Mouse (Mus musculus) heart, postnatal 4 days (tissue): ENCODE results near the gene Zscan20. TPM values are rescaled to one million over a fixed set of nuclear protein-coding genes. Genes with fewer than 3 reads are reported as not detected.
"Not testable (repeated sequence)": the region's sequence is repeated elsewhere in the genome, so short reads cannot be mapped to it uniquely, and the experiment has no call there.

ENCODE experiments used
- DNase-seq: peaks from one replicate; pipeline ENCODE4 v3.0.0; 2021
- total RNA-seq, 2 experiments: library from RNA; stranded (reverse); gene quantifications; 2 replicates each; pipeline ENCODE4 v1.2.3; 2021

Gene Zscan20
- total RNA-seq, 2 experiments from 2014 or later: 3.7 to 4.1 TPM

DNA sequence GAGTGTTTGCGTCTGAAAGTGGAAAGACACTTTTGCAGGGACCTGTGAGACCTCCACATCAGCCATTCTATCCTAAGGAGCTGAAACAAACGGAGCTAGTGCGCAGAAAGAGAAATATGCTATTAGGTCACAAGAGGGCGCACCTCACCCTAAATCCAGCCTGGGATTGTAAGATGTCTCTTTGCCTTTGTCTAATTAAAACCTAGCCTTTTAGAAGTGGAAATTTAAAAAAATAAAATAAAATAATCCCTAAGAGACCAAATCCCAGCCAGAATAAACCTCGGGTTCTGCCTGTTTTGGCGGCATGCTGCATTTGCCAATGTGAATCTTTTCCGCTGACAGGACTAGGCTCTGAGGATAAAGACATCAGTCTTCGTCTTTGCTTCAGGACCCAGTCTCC is 3.4 kb upstream of the Zscan20 start:
- DNase-seq: peak; percentile 46

DNA sequence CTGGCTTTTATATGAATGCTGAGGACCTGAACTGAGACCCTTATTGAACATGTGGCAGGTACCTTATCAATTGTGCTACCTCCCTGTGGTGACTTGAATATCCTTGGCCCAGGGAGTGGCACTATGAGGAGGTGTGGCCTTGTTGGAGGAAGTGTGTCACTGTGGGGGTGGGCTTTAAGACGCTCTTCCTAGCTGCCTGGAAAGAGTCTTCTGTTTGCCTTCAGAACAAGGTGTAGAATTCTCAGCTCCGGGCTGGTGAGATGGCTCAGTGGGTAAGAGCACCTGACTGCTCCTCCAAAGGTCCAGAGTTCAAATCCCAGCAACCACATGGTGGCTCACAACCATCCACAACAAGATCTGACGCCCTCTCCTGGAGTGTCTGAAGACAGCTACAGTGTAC is 1.8 kb upstream of the Zscan20 start:
- not testable (repeated sequence) for DNase-seq

DNA sequence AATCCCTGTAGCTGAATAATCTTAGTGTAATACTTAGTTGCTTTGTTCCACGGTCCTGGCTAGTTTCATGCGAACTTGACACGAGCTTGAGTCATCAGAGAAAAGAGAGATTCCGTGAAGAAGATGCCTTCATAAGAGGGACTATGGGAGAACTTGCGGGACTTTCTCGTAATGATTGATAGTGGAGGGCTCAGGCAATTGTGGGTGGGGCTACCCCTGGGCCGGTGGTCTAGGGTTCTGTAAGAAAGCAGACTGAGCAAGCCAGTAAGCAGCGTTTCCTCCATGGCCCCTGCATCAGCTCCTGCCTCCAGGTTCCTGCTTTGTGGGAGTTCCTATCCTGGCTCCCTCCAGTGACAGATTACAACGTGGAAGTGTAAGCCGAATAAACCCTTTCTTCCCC is 808 bp upstream of the Zscan20 start:
- DNase-seq: no peak

DNA sequence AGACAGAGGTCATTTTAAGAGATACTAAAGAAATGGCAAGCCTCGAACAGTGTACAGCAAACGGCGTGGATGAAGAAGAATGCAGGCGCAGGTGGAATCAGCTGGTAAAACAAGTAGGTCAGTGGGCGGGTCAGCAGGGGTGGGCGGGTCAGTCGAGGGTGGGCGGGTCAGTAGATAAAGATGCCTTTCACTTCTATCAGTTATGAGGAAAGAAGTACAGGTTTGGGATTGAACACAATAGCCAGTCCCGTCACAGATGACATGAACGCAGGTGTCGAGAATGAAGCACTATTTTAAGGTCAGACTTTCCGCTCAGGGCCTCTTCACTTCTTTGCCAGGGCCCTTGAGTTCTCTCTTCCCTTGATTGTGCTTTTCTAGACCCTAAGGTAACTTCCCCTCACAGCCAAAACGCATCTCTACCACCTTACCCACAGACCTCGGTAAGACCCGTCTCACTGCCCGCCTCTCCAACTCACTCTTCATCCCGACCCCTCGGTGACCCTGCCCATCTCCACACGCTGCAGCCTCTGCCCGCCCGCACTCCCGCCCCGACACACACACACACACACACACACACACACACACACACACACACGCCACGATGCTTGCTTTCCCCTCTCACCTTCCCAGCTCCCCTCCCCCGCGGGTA is 498 bp downstream of the Zscan20 start:
- DNase-seq: no peak

DNA sequence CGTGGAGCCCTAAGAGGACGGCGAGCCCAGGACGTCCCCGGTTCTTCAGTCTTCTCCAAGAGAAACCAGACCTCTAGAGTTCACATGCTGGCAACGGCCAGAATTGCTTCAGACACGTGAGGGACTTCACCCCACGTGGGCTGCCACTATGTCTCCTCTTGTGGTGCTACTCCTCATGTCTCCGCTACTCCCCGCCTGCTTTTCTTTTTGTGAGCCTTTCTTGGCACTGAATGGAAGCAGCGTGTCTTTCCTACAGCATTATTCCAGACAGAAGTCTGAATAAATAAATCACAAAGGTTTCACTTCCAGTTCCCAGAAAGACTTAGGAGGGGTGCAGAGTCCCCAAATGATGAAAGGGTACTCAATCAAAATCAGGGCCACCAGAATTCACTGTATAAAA is 2.2 kb downstream of the Zscan20 start:
- DNase-seq: no peak

DNA sequence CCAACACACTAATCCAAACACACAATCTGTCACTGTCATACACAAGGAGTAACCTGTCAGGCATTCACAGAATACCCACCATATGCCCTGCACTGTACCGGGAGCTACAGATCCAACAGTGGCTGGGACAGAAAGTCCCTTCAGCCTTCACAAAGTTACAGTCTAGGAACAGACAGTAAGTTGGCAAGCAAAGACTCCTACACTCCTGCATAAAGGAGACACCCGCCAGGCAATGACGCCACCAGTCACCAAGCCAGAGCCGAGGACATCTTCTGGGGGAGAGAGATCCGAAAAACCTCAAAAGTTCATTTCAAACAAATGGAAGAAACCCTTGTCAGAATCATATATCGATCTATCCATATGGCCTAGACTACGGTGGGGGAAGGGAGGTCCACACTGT is 3.3 kb downstream of the Zscan20 start:
- no peak for DNase-seq

DNA sequence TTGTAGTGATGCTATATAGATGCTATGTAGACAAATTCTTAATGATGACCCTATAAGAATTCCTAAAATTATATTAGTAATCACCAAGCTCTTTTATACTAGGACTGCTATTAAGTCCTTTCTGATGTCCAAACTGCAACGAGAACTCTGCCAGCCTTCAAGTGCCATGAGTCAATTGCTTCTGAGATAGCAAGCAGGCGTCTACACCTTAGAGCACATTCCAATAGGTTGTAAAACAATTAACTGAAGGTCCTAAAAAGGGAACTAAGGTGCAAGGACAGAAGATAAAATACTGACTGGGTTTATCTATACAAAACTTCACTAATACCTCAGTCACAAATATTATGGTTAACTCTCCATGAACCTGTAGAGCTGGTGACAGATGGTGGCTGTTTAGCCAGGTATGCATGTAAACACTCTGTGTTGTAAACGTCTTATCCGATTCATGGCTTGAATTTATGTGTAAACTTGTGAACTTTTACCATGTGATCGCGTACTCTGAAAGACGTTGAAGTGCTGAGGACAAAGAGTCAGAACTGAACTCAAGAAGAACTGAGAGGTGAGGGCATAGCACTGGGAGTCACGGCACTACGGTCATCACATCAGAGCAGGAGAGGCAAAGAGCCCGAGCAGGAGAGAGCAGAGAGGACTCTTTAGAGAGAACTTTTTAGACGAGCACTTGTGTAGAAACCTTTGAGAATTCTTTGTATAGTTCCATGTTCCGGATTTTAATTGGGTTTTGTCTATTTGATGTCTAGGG is 11.9 kb downstream of the Zscan20 start:
- DNase-seq: no peak

DNA sequence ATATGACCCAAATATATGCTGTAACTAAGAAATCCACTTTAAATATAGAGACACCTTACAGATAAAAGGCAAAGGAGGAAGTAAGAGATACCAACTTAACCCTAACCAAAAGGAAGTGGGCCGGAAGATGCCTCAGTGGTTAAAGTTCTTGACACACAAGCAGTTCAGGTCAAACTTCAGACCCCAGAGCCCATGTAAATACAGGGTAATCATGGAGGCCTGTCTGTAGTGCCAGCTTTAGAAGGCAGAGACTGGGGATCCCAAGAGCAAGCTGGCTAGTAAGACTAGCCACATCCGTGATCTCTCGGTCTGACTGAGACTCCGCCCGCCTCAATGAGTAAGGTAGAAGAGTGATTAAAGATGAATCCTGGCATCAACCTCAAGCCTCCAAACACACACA is 15.8 kb downstream of the Zscan20 start:
- DNase-seq: no peak

DNA sequence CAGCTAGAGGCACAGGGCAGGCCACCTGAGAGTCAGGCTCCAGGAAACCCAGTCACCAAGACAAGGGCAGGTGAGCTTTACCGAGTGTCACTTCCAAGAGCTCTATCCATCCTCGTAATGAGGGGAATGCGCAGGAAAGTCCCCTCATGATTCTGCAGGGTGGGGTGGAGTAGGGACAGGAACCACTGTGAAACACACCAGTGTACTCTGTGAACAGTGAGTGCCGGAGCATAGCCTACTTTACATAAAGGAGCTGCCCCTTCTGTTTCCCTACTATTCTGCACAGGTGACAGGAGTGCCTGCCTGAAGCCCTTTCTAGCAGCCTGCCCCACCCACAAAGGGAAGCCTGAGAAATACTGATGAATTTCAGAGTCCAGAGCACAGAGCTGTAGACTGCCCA is 16.6 kb downstream of the Zscan20 start:
- no peak for DNase-seq

DNA sequence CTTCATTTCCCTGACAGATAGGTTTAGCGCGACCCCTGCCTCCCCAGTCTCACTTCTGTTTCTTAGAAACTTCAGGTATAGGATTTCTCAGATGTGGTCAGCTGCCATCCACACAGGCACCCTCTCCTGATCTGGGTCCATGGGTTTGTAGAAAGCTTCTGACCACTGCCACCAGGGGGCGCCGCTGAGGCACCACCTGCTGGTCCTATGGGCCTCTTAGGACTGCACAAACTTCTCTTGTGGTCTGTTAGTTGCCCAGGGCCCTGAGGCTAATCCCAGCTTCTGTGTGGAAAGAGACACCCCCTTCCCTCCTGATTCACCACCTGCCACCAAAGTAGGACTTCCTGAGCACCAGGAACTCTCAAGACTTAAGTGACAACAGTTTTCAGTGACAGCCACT is 30.7 kb downstream of the Zscan20 start:
- DNase-seq: no peak

DNA sequence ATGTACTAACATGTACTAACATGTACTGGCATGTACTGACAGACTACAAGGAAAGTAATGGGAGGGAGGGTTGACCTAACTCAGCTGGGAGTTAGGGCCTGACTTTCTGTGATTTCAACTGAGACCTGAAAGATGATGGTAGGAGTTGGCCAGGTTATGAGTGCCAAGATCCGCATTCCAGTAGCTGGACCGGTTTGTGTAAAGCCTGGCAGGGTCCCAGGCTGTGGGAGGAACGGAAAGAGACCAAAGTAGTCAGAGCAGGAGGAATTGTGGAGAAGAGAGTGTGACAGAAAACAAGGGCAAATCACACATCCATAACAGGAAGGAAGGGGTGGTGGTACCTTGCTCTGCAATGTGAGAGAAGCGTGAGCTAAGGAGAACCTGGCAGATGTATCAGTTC is 34.1 kb downstream of the Zscan20 start:
- no peak for DNase-seq

DNA sequence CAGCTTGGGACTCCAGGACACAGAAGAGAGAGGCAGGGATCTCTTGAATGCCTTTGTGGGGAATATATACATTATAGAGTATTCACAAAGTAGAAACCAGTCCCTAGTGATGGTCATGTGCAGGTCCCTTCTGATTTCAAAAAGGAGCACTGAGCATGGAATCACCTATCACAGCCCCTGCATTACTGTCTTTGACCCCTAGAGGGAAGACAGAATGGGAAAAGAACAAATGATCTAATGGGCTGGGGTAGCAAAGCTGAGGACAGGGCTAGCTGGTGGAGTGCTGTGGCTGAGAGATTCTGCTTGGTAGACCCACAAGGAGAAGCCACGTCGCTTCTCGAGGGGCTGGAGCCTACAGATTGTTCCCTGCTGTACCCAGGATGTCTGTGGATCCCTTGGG is 49.6 kb downstream of the Zscan20 start:
- no peak for DNase-seq

DNA sequence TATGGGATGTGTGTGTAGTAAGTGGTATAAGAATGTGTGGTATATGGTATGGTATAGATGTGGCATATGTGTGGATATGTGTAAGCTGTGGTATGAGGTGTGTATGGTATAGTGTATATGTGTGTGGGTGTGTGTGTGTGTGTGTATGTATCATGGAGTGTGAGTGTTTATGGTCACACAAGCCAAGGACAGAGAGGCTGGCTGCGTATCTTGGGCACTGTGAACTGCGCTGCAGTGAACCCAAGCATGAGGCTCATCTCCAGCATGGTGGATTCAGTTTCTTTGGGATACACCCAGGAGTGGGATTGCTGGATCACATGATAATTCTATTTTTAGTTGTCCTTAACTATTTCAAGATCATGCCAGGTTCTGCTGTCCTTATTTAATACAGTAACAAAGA is 55.7 kb downstream of the Zscan20 start:
- DNase-seq: no peak

DNA sequence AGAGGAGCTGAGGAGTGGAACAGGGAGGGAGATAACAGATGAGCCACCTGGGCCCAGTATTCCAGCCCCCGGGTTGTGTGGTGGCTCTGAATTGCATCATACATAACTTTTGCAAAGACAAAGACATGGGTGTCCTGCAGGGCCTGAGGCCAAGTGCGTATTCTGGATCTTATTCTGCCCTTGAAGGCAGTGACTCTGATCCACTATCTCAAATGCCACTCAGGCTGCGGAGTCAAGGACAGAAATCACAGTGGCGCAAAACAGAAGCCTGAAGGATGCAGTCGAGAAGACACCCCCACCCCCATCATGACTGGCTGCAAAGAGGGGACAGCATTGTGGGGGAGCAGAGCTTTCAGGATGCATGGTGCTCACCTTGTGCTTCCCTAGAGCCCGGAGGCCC is 59.1 kb downstream of the Zscan20 start:
- no peak for DNase-seq

DNA sequence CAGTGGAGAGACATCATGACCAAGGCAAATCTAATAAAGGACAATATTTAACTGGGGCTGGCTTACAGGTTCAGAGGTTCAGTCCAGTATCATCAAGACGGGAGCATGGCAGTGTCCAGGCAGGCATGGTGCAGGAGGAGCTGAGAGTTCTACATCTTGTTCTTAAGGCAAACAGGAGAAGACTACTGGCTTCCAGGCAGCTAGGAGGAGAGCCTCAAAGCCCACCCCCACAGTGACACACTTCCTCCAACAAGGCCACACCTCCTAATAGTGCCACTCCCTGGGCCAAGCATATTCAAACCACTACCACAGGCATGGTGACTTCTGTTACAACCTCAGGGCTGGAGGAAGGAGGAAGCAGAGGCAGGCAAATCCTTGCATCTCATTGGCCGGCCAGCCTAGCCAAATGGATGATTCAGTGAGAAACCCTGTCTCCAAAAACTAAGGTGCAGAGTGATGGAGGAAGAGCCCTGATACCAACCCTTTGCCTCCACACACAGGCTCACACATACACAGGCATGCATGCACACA is 65.9 kb downstream of the Zscan20 start:
- not testable (repeated sequence) for DNase-seq

DNA sequence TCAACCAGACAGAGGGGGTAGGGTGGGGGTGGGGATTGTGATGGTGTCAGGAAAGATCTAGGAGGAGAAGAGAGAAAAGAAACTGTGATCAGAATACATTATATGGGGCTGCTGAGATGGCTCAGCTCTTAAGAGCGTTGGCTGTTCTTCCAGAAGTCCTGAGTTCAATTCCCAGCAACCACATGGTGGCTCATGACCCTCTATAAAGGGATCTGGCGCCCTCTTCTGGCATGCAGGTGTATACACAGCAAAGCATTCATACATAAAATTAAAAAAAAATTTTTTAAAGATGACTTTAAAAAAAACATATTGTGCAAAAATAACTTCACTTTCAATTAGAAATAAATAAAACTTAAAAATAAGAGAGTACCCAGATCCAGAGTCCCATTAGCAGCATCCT is 66.5 kb downstream of the Zscan20 start:
- DNase-seq: peak; percentile 27

Other genes with a start within 250 kb of the Zscan20 start
- gene Tlr12, start 8.5 kb upstream of the Zscan20 start, total RNA-seq: under 1 TPM; 0.19 to 0.29 TPM
- gene Phc2, start 44.6 kb upstream of the Zscan20 start, total RNA-seq: 10 to 100 TPM; 69.1 to 72.5 TPM
- under 1 TPM; 0.20 to 0.36 TPM for gene A3galt2, start 145.3 kb upstream of the Zscan20 start, total RNA-seq
- 10 to 100 TPM; 33.9 to 34.4 TPM for gene Zfp362, start 195.9 kb upstream of the Zscan20 start, total RNA-seq